Mouse (Mus musculus): Measurements from ENCODE around the gene Olfr589.
"Not testable (repeated sequence)": the region's sequence is repeated elsewhere in the genome, so short reads cannot be mapped to it uniquely, and the experiment has no call there.

Olfr589 gene

DNA sequence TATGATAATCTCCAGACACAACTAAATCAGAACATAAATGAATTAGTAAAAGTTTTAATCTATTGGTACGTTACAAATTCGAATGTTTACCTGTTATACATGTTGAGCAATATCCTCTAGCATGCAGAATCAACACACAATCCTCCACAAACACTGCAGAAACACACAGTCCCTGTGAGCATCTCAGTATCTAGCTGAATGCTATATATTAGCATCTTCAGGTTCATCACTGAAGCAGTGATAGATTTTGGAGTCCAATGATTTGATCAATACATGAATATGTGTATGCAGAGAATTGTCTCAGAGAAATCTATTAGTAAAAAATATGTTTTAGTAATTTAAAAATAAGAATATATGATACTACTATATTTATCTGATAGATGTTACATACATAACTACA is at the start of gene Olfr589:
Gene Olfr589, minus strand, starts transcription at position 101 of the 400 bp plus-strand sequence.
- DNase-seq (ENCODE audit: low read depth): no peak

DNA sequence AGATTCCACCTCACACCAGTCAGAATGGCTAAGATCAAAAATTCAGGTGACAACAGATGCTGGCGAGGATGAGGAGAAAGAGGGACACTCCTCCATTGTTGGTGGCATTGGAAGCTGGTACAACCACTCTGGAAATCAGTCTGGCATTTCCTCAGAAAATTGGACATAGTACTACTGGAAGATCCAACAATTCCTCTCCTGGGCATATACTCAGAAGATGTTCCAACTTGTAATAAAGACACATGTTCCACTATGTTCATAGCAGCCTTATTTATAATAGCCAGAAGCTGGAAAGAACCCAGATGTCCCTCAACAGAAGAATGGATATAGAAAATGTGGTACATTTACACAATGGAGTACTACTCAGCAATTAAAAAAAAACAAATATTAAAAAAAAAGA is 28.3 kb upstream of the Olfr589 start, which contains the start of gene Olfr592:
Gene Olfr592, plus strand, starts transcription at position 301 of the 400 bp plus-strand sequence.
- DNase-seq (ENCODE audit: low read depth): not testable (repeated sequence)

DNA sequence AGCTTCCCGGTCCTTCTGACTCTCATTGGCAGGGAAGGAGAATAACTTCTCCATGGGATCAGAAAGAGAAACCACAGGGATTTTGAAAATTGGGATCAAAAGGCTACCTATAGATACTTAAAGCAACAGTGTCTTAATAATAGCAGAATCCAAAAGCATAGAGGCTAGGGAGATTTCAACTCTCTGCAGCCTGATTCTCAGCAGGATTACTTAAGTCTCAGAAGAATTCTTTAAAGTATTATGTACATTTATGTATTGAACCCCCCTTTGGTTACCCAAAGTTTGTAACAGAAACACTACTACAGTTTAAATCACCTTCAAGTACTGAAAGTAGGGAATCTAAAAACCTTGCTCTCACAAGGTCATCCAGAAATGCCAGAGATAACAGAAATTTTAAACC is 22.1 kb upstream of the Olfr589 start, which contains the start of gene Olfr591:
Gene Olfr591, minus strand, starts transcription at position 101 of the 400 bp plus-strand sequence.
- DNase-seq (ENCODE audit: low read depth): no peak

DNA sequence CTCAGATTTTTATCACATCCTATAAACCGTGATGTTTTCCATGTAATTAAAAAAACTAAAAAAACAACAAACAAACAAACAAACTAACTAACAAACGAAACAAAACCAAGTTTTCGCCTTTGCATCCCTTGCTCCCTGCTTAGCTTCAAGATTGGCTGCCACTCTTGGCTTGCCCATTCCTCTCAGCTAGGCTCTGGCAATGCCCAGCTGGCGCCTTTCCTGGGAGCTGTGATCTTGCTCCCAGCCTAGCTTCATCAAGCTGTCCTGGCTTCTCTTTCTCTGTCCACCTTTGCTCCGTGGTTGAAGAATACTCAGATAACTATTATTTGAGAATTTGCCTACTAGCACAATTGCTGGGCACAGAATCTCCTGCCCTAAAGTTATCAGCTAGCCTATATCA is 13.5 kb upstream of the Olfr589 start:
- no peak for DNase-seq (ENCODE audit: low read depth)

DNA sequence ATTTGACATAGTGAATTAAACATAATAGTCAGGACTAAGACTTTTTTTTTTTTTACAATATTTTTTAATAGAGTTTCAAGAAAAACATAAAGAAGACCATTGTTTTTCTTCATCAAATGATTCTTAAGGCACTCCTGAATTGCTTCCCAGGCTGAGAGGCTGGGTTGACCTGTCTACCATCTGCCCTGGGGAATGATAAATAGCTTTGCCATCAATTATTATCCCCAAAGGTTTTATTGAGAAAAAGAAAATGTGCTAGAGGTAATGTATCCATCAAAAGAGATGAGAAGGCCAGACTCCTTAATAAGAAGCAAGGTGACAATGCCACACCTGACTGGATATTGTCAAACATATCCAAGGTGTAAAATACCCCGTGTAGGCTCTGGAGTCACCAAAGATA is 15.6 kb downstream of the Olfr589 start, which contains the start of gene Olfr588-ps1:
Gene Olfr588-ps1, plus strand, starts transcription at position 301 of the 400 bp plus-strand sequence.
- no peak for DNase-seq (ENCODE audit: low read depth)

DNA sequence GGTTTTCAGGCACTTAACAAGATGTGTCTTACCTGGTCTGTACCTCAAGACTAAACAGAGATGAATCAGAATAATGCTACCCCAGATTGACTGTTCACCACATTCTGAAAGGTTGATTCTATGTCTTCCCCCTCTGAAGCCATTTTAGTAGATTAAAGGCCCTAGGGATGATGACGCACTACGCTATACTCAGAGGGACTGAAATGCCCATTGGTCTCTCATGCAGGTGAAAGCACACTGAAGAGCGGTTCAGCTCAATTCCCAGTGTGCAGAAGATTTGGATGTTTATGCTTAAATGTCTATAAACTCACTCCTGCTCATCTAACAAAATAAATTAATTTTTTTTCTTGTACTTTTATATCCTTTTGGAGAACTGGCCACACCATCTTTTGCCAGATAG is 30.6 kb downstream of the Olfr589 start, which contains the start of gene Olfr586:
Gene Olfr586, minus strand, starts transcription at position 101 of the 400 bp plus-strand sequence.
- DNase-seq (ENCODE audit: low read depth): no peak

DNA sequence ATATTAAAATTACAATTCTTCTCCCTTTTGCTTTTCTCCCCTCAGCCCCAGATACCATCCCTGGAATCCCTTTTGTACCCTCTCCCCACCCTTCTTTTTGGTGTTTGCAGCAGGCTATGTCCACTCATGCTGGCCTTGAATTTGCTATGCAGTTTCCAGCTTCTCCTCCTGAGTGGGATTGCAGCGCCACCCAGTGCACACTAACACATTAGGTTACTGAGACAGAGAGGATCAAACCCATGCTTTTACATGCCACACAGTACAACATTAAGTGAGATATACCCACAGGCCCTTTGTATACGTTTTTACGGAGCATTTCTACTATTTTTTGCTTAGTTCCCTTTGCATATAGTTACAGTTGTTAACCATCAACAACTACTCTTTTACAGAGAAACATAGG is 36.8 kb downstream of the Olfr589 start:
- DNase-seq (ENCODE audit: low read depth): peak; percentile 45

All from 416B (cell line).